Mouse (Mus musculus): Measurements from ENCODE around the gene Dnah17.

DNA sequence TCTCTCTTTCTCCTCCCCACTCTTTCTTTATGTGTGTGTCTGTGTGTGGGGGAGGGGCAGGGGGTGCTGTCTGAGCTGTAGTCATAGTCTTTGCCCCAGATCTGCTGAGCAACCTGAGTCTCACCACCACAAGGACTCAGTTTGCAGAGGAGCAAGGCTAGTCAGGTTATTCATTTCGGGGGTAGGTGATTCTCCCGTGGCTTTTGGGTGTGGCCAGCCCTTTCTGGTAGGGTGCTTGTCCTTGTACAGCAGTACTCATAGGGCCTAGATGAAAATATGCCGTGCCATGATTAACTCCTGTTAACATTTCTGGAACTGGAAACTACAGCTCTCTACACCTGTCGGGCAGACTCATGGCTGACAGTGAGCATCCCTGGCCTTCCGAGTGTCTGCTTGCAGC, 36.2 kb upstream of the Dnah17 start:
- TF ChIP-seq CTCF (IDR thresholded peaks at IDR 0.05; ENCODE audit: low read depth) (no peak), EP300 (IDR thresholded peaks at IDR 0.05; ENCODE audit: low read depth) (no peak)

Data from liver, postnatal 0 days (tissue).